Mouse (Mus musculus): ENCODE results near the gene Ppm1j.
"Not testable (repeated sequence)": the region's sequence is repeated elsewhere in the genome, so short reads cannot be mapped to it uniquely, and the experiment has no call there.

The Ppm1j gene

GRCm38 (mm10) chr3:104780561-104781420 lies at the start of gene Ppm1j:
Ppm1j (plus strand) TSS chr3:104781056.
- DNase-seq (ENCODE audit: low spot score): no peak

- DNase-seq (ENCODE audit: low spot score): no peak
These were observed 47.9 kb upstream of the Ppm1j start for GRCm38 (mm10) chr3:104732907-104733306.

DNA sequence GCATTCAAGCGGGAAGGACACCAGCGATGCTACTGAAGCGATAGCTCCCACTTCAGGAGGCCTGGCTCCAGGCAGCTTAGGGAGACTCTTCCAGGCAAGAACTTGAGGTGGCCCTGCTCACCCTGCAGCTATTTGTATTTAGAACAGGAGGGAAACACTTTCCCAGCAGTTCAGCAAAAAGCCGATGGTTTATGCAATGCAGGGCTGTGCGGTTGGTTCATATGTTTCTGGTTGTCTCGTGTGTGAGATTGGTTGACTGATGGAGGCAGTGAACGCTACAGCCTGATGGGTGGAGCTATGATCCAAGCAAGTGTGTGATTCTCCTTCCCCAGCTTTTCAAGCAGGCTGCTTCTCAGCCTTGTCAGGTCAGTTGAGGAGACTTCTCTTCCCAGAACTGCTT lies 46.2 kb upstream of the Ppm1j start:
- DNase-seq (ENCODE audit: low spot score): no peak

DNA sequence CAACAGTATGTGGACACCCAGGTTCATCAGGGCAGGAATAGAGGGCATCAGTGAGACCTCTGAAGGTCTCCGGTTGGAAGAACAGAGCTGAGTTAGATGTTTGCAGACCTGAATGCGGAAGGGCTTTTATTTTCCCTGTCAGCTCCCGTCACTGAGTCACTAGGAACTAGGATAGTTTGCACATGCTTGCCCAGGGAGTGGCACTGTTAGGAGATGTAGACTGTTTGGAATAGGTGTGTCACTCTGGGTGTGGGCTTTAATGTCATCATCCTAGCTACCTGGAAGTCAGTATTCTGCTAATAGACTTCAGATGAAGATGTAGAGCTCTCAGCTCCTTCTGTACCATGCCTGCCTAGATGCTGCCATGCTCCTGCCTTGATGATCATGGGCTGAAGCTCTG lies 38.9 kb upstream of the Ppm1j start:
- no peak for DNase-seq (ENCODE audit: low spot score)

- peak; percentile 66 for DNase-seq (ENCODE audit: low spot score)
These were observed 37.7 kb upstream of the Ppm1j start for GRCm38 (mm10) chr3:104743161-104743560.

GRCm38 (mm10) chr3:104743864-104744263 lies 37.0 kb upstream of the Ppm1j start:
- no peak for DNase-seq (ENCODE audit: low spot score)

- DNase-seq (ENCODE audit: low spot score): not testable (repeated sequence)
These were observed 28.0 kb upstream of the Ppm1j start for GRCm38 (mm10) chr3:104752845-104753244.

GRCm38 (mm10) chr3:104758406-104758805 lies 22.4 kb upstream of the Ppm1j start:
- DNase-seq (ENCODE audit: low spot score): no peak

GRCm38 (mm10) chr3:104758869-104759268 lies 22.0 kb upstream of the Ppm1j start:
- no peak for DNase-seq (ENCODE audit: low spot score)

GRCm38 (mm10) chr3:104762103-104762863 lies 18.6 kb upstream of the Ppm1j start:
- not testable (repeated sequence) for DNase-seq (ENCODE audit: low spot score)

GRCm38 (mm10) chr3:104765021-104765420 lies 15.8 kb upstream of the Ppm1j start:
- no peak for DNase-seq (ENCODE audit: low spot score)

DNA sequence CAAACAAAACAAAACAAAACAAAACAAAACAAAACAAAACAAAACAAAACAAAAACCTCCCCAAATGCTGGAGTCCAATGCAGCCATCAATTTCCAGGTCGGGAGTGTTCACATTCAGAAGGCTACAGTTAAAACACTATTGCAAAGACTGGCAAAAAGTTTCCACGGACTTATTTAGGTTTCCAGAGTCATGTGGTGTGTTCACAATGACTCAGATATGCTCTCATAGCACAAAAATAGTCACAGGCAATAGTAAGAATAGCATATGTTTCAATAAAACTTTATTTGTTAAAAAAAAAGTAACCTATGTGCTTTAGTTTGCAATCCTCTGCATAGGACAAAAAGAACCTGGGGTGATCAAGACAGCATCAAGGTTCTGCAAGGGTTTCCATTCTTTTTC lies 13.7 kb upstream of the Ppm1j start:
- no peak for DNase-seq (ENCODE audit: low spot score)

DNA sequence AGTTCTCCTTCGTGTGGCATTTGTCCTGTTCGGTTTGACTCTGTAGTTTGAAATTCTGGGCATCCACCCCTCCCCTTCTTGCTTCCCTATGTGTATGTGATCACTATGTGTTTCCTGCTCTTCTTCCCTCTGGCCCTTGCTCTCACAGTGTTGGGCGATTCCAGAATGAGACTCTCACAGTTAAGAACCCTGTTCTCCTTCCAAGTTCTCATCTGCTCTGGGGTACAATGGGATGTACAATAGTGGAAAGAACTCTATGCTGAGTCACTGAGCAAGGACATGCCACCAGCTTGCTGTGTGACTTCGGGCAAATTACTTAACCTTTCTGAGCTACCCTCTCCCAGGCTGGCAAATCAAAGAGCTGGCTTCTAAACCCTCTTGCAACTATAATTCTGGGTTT lies 13.1 kb upstream of the Ppm1j start:
- DNase-seq (ENCODE audit: low spot score): no peak

DNA sequence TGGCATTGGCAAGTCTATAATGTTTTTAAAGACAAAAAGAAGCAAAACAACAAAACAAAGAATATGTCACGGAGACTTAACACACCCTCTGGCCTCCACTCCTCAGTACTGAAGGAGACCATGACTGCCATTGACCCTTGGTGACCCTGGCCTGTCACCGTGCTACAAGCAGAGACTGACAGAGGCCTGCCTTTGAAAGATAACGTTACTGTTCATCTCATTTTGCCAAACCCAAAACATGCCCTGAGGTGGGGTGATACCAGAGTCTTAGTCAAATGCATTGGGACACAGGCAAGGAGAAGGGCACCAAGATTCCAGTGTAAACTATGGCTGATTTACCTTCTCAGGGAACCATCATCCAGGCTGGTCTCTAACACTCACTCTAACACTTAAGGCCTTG lies 11.7 kb upstream of the Ppm1j start:
- DNase-seq (ENCODE audit: low spot score): no peak

GRCm38 (mm10) chr3:104770035-104770434 lies 10.8 kb upstream of the Ppm1j start:
- peak; percentile 58 for DNase-seq (ENCODE audit: low spot score)

DNA sequence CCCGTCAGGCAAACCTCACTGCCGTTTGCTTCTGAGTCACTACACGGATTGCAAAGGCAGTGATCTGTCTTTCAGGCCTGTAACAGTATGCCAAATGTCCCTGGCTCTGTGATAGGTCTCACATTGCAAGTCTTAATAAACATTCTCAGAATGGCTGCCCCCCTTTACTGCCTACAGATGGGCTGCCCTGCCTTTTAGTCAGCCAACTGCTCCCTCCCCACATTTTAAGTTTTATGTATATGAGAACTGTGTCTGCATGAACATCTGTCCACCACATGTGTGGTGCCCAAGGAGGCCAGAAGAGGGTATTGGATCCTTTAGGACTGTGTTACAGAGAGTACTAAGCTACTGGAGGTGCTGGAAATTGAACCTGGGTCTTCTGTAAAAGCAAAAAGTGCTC lies 9.9 kb upstream of the Ppm1j start:
- DNase-seq (ENCODE audit: low spot score): no peak

DNA sequence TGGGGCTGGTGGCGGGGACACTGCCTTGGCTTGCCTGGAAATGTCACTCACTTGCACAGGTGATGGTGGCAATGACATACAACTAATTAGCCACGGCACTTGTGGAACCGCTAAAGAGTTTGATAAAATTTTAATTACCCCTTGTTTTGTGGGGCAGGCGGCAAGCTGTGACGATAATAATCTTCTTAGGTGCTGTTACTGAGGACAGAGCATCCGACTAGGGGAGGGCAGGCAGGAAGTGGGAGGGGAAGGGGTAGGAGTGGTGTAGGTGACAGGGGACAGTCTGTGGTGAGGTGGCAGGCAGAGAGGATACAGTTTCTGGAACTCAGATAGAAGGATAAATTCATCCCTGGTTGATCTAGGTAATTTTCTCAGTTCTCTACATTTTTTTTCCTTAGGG lies 9.4 kb upstream of the Ppm1j start:
- no peak for DNase-seq (ENCODE audit: low spot score)

DNA sequence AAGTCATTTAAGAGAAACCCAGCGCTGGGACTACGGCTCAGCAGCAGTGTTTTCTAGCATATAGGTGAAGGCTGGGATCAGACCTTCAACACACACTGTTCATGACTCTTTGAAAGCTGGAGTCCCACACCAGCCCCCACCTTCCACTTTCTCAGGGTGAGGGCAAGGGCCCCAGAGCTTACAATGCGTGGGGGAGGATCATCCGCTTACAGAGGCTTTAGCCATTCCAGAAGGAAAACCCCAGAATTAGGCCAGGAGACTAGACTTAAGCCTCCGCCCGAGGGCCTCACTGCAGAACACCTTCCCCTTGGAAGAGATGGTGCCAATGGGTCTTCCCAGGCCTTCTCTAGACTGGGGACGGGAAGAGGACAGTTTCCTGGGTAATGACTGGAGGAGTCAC lies 7.6 kb upstream of the Ppm1j start:
- DNase-seq (ENCODE audit: low spot score): no peak

DNA sequence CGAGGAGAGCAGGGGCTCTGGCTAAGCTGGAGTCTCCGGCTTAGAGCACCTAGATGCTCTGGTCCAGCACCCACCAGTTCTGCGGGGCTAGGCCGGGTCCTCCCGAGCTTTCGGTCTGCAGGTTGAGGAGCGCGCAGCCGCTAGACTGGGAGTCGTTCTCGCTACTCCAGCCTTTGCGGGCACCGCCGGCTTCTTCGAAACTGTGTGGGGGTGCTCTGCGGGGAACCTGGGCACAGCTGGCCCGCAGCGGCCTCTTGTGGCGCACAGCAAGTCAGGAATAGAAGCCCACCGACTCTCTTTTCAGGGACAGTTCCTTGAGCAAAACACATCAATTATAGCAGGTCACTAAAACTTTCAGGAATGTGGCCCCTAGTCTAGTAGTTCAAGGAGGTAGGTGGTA lies 3.5 kb upstream of the Ppm1j start:
- DNase-seq (ENCODE audit: low spot score): no peak

DNA sequence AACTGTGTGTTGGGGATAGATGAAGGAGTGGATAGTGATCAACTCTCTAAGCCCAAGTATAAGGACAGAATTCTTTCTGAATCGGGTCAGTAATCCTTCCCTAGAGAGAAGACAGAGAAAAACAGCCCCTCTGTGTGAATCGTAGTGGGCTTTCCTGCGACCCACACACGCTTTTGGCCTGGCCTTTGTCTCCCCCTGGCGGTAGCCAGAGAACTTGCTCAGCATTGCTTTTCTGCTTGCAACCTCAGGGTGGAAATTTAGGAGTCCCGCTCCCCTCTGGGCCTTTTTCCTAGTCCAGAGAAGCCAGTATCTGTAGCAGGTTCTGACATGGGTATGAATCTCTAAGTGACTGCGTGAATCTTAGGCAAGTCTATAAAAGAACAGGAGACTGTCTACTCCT lies 907 bp upstream of the Ppm1j start:
- peak; percentile 40 for DNase-seq (ENCODE audit: low spot score)

DNA sequence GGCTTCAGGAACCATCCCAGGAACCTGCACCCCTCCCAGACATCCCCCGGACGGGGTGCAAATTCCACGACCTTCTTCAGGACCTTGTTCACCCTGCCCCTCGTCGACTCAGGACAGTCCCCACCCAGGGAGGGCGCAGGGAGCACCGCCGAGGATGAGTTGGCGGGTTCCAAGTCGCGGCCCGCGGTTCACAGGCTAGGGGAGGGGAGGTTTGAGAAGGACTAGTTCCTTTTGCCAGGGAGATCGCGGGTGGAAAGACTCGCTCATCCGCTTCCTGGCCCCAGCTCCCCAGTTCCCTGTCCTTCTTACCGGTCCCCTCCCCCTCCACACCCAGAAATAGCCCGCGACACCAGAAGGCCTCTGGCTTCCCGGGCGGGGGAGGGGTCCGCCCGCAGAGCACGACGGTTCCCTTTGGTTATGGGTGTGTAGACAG lies 631 bp downstream of the Ppm1j start, which contains the start of gene Fam19a3:
Fam19a3 (minus strand) TSS at position 370 of the 433 bp plus-strand sequence.
- no peak for DNase-seq (ENCODE audit: low spot score)

- DNase-seq (ENCODE audit: low spot score): peak; percentile 73
These were observed 1.3 kb downstream of the Ppm1j start for GRCm38 (mm10) chr3:104782061-104782681.

Data from adipocyte (in vitro differentiated cells).